Mouse (Mus musculus): ENCODE measurements around the gene Arl2. TPM values are rescaled to one million over a fixed set of nuclear protein-coding genes. Genes with fewer than 3 reads are reported as not detected.

Gene Arl2
- total and polyA plus RNA-seq, 3 experiments = 47.2 to 111 TPM; not detected in 1

DNA sequence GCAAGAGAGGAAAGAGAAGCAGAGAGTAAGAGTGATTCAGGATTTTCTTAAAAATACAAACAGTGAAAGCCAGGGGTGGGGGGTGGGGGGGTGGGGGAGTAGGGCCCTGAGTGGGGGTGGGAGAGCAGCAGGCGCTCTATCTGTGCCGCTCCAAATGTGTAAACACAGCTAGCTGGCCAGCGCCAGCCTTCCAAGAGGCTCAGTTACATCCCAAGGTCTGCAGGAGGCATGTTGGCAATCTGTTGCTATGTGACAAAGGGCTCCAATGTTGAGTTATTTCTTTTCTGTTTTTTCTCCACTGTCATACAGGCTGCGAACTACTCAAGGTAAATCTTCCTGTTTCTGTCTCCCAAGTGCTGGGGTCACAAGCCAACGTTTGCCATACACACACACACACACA lies 33.4 kb upstream of the Arl2 start:
- TF ChIP-seq ELF1 (IDR thresholded peaks at IDR 0.05; ENCODE audit: low read depth, low read length) = no peak
- TF ChIP-seq RCOR1 (IDR thresholded peaks at IDR 0.05; ENCODE audit: low read depth, low read length) = no peak
- TF ChIP-seq TBP (IDR thresholded peaks at IDR 0.05; ENCODE audit: low read depth, low read length) = no peak
- TF ChIP-seq ZC3H11A (IDR thresholded peaks at IDR 0.05; ENCODE audit: low read depth, low read length) = no peak
- no peak for TF ChIP-seq USF2 (IDR thresholded peaks at IDR 0.05; ENCODE audit: borderline replicate concordance in 1 of 2, insufficient read depth in 1 of 2, low read depth in 1 of 2, low read length in 2 of 2)
- no peak for TF ChIP-seq MXI1 (IDR thresholded peaks at IDR 0.05; ENCODE audit: low read depth, low read length)
- Histone ChIP-seq H3K27ac (ENCODE audit: control insufficient read depth, low read depth, low read length) (no peak overlapping the region), H3K79me2 (ENCODE audit: control insufficient read depth, insufficient read depth, low read length, poor library complexity) (no peaks in the 10 kb centered on the region), H3K4me1 (ENCODE audit: control insufficient read depth in 1 of 2, insufficient read depth in 2 of 2, low read length in 2 of 2) (no peaks in the 10 kb centered on the region), H3K9me3 (replicated peaks; ENCODE audit: insufficient read depth, low read length) (no peaks in the 10 kb centered on the region), H3K36me3 (ENCODE audit: control insufficient read depth in 1 of 2, insufficient read depth in 2 of 2, low read length in 2 of 2) (no peaks in the 10 kb centered on the region), H3K4me3 (ENCODE audit: control insufficient read depth in 1 of 2, insufficient read depth in 1 of 2, low read depth in 2 of 2, low read length in 2 of 2) (no peak overlapping the region), H3K9ac (ENCODE audit: control insufficient read depth, low read depth, low read length, poor library complexity, severe bottlenecking) (no peak overlapping the region), H3K27me3 (ENCODE audit: control insufficient read depth in 1 of 2, insufficient read depth in 2 of 2, low read length in 2 of 2) (peaks cover 0 to 3% of the 10 kb centered on the region in 2 experiments; a peak in 3 of 4 replicates)
- no peak for DNase-seq (ENCODE audit: low read depth, low spot score)

DNA sequence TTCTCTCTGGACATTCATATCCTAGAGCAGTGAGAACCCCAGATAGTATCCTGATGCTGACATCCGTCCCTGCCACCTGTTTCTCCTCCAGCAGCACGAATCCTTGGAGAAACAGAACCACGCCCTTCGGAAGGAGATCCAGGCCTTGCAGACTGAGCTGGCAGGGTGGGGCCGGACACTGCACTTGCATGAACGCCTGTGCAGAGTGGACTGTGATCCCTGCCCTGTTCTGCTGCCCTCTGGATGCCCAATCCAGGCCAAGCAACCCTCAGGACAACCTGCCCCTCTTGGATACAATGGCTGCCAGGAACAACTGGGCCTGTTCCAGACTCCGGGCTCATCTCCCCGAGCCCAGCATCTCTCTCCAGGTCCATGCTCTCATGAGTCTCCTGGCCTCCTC lies 29.9 kb upstream of the Arl2 start:
- Histone ChIP-seq H3K36me3 (ENCODE audit: control insufficient read depth in 1 of 2, insufficient read depth in 2 of 2, low read length in 2 of 2) (no peaks in the 10 kb centered on the region), H3K4me1 (ENCODE audit: control insufficient read depth in 1 of 2, insufficient read depth in 2 of 2, low read length in 2 of 2) (no peaks in the 10 kb centered on the region), H3K9ac (ENCODE audit: control insufficient read depth, low read depth, low read length, poor library complexity, severe bottlenecking) (no peak overlapping the region), H3K27me3 (ENCODE audit: control insufficient read depth in 1 of 2, insufficient read depth in 2 of 2, low read length in 2 of 2) (peaks cover 0 to 3% of the 10 kb centered on the region in 2 experiments; a peak in 3 of 4 replicates), H3K79me2 (ENCODE audit: control insufficient read depth, insufficient read depth, low read length, poor library complexity) (no peaks in the 10 kb centered on the region), H3K27ac (ENCODE audit: control insufficient read depth, low read depth, low read length) (no peak overlapping the region), H3K4me3 (ENCODE audit: control insufficient read depth in 1 of 2, insufficient read depth in 1 of 2, low read depth in 2 of 2, low read length in 2 of 2) (no peak overlapping the region), H3K9me3 (replicated peaks; ENCODE audit: insufficient read depth, low read length) (no peaks in the 10 kb centered on the region)
- TF ChIP-seq HCFC1 (IDR thresholded peaks at IDR 0.05; ENCODE audit: low read depth, low read length) (no peak), MAZ (IDR thresholded peaks at IDR 0.05; ENCODE audit: low read depth, low read length) (no peak), USF1 (IDR thresholded peaks at IDR 0.05; ENCODE audit: low read depth, low read length) (no peak), MYB (IDR thresholded peaks at IDR 0.05; ENCODE audit: low read depth, low read length) (no peak), RCOR1 (IDR thresholded peaks at IDR 0.05; ENCODE audit: low read depth, low read length) (no peak), TAL1 (IDR thresholded peaks at IDR 0.05; ENCODE audit: low read length) (no peak), E2F4 (IDR thresholded peaks at IDR 0.05; ENCODE audit: borderline replicate concordance, low read depth, low read length) (no peak), ZMIZ1 (IDR thresholded peaks at IDR 0.05; ENCODE audit: low read depth, low read length) (no peak), NELFE (IDR thresholded peaks at IDR 0.05; ENCODE audit: low read depth, low read length) (no peak), MAFK (IDR thresholded peaks at IDR 0.05; ENCODE audit: borderline replicate concordance, low read depth, low read length) (no peak), JUND (IDR thresholded peaks at IDR 0.05; ENCODE audit: low read depth, low read length) (no peak), MXI1 (IDR thresholded peaks at IDR 0.05; ENCODE audit: low read depth, low read length) (no peak), GABPA (IDR thresholded peaks at IDR 0.05; ENCODE audit: low read depth, low read length) (no peak), KAT2A (conservative IDR thresholded peaks at IDR 0.05; ENCODE audit: low read depth, low read length) (no peak), USF2 (IDR thresholded peaks at IDR 0.05; ENCODE audit: borderline replicate concordance in 1 of 2, insufficient read depth in 1 of 2, low read depth in 1 of 2, low read length in 2 of 2) (no peak), ZKSCAN1 (IDR thresholded peaks at IDR 0.05; ENCODE audit: low read depth, low read length) (no peak), MYC (IDR thresholded peaks at IDR 0.05; ENCODE audit: low read depth, low read length) (no peak), MAX (IDR thresholded peaks at IDR 0.05; ENCODE audit: low read length) (no peak), ZC3H11A (IDR thresholded peaks at IDR 0.05; ENCODE audit: low read depth, low read length) (no peak), SIN3A (IDR thresholded peaks at IDR 0.05; ENCODE audit: low read length) (no peak)
- DNase-seq (ENCODE audit: low read depth, low spot score) = no peak
